In the genomic region with DNA sequence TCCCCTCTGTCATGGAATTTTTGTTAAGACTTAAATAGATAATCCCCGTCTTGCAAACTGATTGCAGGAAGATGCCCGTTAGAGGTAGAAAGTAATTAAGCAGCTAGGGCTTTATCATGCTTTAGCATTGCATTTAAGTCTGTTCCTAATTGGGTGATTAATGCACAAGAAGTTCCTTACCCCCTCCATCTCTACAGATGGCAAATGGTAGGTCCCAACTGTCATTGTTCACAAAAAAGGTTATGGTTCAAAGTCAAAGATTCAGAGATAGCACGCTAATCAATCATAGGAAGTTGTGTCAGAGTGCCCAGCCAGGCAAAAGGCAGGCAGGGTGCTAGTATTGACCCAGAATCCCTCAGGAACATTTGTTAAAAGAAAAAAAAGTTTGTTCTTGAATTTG, we compare ENCODE assay signal across 27 mouse cellular contexts. TPM values are rescaled to one million over a fixed set of nuclear protein-coding genes. Genes with fewer than 3 reads are reported as not detected.
DNase-seq lines count a peak whose midpoint lies in the region; ATAC-seq and TF ChIP-seq lines count a peak whose summit lies in the region.
"Had no signal": no experiment of that assay in that cellular context is flagged by ENCODE, and none has a peak within 500 bp of the region (broad histone marks: within the 10 kb centered on the region; RNA-seq: fewer than 3 reads in every experiment).

No protein-coding gene starts in this region.

- peaks cover 18% of the 10 kb centered on the region for H3K79me2 ChIP-seq in liver, adult 2 months (ENCODE audit: control insufficient read depth, insufficient read depth, low read length)

- H3K4me1 ChIP-seq in liver, adult 2 months (ENCODE audit: control insufficient read depth, insufficient read depth, low read length), result peaks cover 26% of the 10 kb centered on the region
- H3K4me1 ChIP-seq: embryonic facial prominence, embryonic 10.5 days had no signal

- 36% methylated on average over 3 of the region's 3 CpGs for WGBS in liver, adult 2 months

- no peaks in the 10 kb centered on the region for H3K27me3 ChIP-seq in liver, adult 2 months (ENCODE audit: control insufficient read depth, insufficient read depth, low read length)
- H3K27me3 ChIP-seq: embryonic facial prominence, embryonic 13.5 days; forebrain, embryonic 13.5 days; hindbrain, embryonic 13.5 days; Patski had no signal

- TF ChIP-seq CTCF in liver, adult 2 months (IDR thresholded peaks at IDR 0.05; ENCODE audit: low read depth, low read length), result no peak

- peak; percentile 47 for DNase-seq in adrenal gland, postnatal 14 days
- DNase-seq in adrenal gland, postnatal 25 days, result no peak
- peak; percentile 94 for DNase-seq in liver, adult 2 months (ENCODE audit: extremely low read depth, low read depth, low spot score)
- no peak for DNase-seq in liver
- no peak for DNase-seq in urinary bladder, postnatal 36 days (ENCODE audit: low spot score in 2 of 2)
- no peak for DNase-seq in layer of hippocampus, adult 9-10 months (ENCODE audit: low spot score)
- DNase-seq: adrenal gland, adult 2 months; cerebellum, adult 11 months; cerebellum, adult 2 months; cerebellum, adult 9-11 months; cerebellum, postnatal 36 days; embryo, embryonic 11 days; gastrocnemius, postnatal 10 days; gastrocnemius, postnatal 36 days; heart, postnatal 36 days had no signal

- peak; percentile 38; the same call in 1 of the 2 replicates for ATAC-seq in megakaryocyte-erythroid progenitor cell, adult 5-6 weeks (replicated peaks; ENCODE audit: low FRiP score, low TSS enrichment, poor library complexity, severe bottlenecking)
- ATAC-seq: forebrain, embryonic 13.5 days; forebrain, embryonic 16.5 days; hindbrain, embryonic 16.5 days; Patski had no signal

- no peak overlapping the region for H3K4me3 ChIP-seq in liver, adult 2 months (ENCODE audit: insufficient read depth, low read depth, low read length)
- H3K4me3 ChIP-seq: embryonic facial prominence, embryonic 10.5 days; embryonic facial prominence, embryonic 13.5 days; erythroblast, embryonic 14.5 days; forebrain, embryonic 13.5 days; hindbrain, embryonic 10.5 days; hindbrain, embryonic 13.5 days had no signal

- peaks cover 7% of the 10 kb centered on the region; the same call in 1 of the 2 replicates for H3K36me3 ChIP-seq in liver, adult 2 months (ENCODE audit: control insufficient read depth, insufficient read depth, low read length)

- no peak for TF ChIP-seq POLR2A in liver, adult 2 months (IDR thresholded peaks at IDR 0.05; ENCODE audit: extremely low read depth, insufficient read depth, low read length)

- H3K9ac ChIP-seq in liver, adult 2 months (ENCODE audit: low read depth, low read length), result no peak overlapping the region
- H3K9ac ChIP-seq: embryonic facial prominence, embryonic 13.5 days; forebrain, embryonic 13.5 days; hindbrain, embryonic 13.5 days had no signal

- peak overlapping the region; percentile 71 for H3K27ac ChIP-seq in liver, adult 2 months (replicated peaks; ENCODE audit: insufficient read depth, low read depth, low read length)
- H3K27ac ChIP-seq: embryonic facial prominence, embryonic 10.5 days; embryonic facial prominence, embryonic 13.5 days; forebrain, embryonic 13.5 days; hindbrain, embryonic 10.5 days; hindbrain, embryonic 13.5 days had no signal

RNA-seq across cellular contexts. Expression of a gene that starts 25.9 kb away (rescaled TPM):
- total RNA-seq in adrenal gland, postnatal 14 days (2021), result not detected in 2 replicates
- total RNA-seq in adrenal gland, postnatal 25 days (2021), result 1.1 TPM in 1 of 2 replicates, not detected in the other
- total RNA-seq in liver, adult 2 months (2014; rRNA removed), result not detected in 2 replicates
- not detected in 2 replicates for polyA plus RNA-seq in liver, adult 2 months (2012; rRNA removed)
- not detected in 2 replicates for total RNA-seq in megakaryocyte-erythroid progenitor cell, adult 5-6 weeks (2014; fragmentation: Nextera tagmentation)
- total RNA-seq in megakaryocyte-erythroid progenitor cell, adult 5-6 weeks (2017), result not detected in 2 replicates
- total RNA-seq: adrenal gland, adult 2 months; ES-E14; granulocyte monocyte progenitor cell, adult 5-6 weeks had no signal
- polyA plus RNA-seq: erythroblast, embryonic 14.5 days had no signal

RNA-seq across cellular contexts. Expression of a gene that starts 31.3 kb away (rescaled TPM):
- 201 and 226 TPM in 2 replicates for total RNA-seq in adrenal gland, postnatal 14 days (2021)
- 166 and 206 TPM in 2 replicates for total RNA-seq in adrenal gland, postnatal 25 days (2021)
- 12.5 and 20.0 TPM in 2 replicates for total RNA-seq in liver, adult 2 months (2014; rRNA removed)
- 31.7 and 32.2 TPM in 2 replicates for polyA plus RNA-seq in liver, adult 2 months (2012; rRNA removed)
- total RNA-seq in megakaryocyte-erythroid progenitor cell, adult 5-6 weeks (2014; fragmentation: Nextera tagmentation), result 136 and 212 TPM in 2 replicates
- total RNA-seq in megakaryocyte-erythroid progenitor cell, adult 5-6 weeks (2017), result 16.7 and 33.0 TPM in 2 replicates

Comparison
In these comparisons a context has a peak if more than half of its experiments do, and no peak if none do; other contexts are left out.
1. DNase-seq: peak in adrenal gland, postnatal 14 days (single experiment) and liver, adult 2 months (single experiment); none in adrenal gland, postnatal 25 days (single experiment), liver (single experiment), urinary bladder, postnatal 36 days (0 of 2) and layer of hippocampus, adult 9-10 months (single experiment).